Mouse (Mus musculus): ENCODE results near the gene Tmem131. TPM values are rescaled to one million over a fixed set of nuclear protein-coding genes. Genes with fewer than 3 reads are reported as not detected.
A peak's percentile ranks its signal among the peaks of the same experiment; 100 is the strongest.
"Not testable (repeated sequence)": the region's sequence is repeated elsewhere in the genome, so short reads cannot be mapped to it uniquely, and the experiment has no call there.

The Tmem131 gene
- polyA plus RNA-seq, 1 experiment from 2014 or later = 19.3 TPM

DNA sequence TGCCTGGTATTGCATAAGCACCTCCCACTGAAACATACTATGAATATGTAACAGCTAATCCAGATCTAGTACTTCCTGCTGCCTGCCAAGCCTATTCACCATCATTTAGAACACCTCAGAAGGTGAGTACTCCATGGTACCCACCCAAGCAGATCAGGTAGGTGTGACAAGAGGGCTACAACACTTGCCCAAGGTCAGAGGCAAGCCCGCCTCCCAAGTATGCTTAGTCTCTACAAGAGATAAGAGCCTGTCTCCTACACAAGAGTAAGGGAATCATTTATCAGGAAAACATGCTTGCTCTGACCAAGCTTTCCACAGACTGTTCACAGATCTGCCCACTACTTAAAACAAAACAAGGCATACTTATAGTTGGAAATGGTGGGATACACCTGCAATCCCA is 26.0 kb downstream of the Tmem131 start:
- Histone ChIP-seq H3K36me3 (ENCODE audit: control insufficient read depth, insufficient read depth, low read length) (no peaks in the 10 kb centered on the region), H3K4me3 (ENCODE audit: low read depth, low read length) (no peak overlapping the region), H3K4me2 (ENCODE audit: low read depth) (no peak overlapping the region), H3K27me3 (ENCODE audit: control insufficient read depth, insufficient read depth, low read length) (no peaks in the 10 kb centered on the region), H3K9me3 (ENCODE audit: control insufficient read depth, low read length) (no peaks in the 10 kb centered on the region), H3K27ac (ENCODE audit: low read depth, low read length) (no peak overlapping the region), H3K9ac (ENCODE audit: low read length) (no peak overlapping the region), H3K4me1 (ENCODE audit: control insufficient read depth, insufficient read depth, low read length) (no peaks in the 10 kb centered on the region; the same call in 1 of the 2 replicates)
- WGBS = 96% methylated on average over 1 of the region's 1 CpGs
- DNase-seq (ENCODE audit: low spot score) = no peak
- ATAC-seq (ENCODE audit: insufficient read depth, low FRiP score, low TSS enrichment) = no peak

DNA sequence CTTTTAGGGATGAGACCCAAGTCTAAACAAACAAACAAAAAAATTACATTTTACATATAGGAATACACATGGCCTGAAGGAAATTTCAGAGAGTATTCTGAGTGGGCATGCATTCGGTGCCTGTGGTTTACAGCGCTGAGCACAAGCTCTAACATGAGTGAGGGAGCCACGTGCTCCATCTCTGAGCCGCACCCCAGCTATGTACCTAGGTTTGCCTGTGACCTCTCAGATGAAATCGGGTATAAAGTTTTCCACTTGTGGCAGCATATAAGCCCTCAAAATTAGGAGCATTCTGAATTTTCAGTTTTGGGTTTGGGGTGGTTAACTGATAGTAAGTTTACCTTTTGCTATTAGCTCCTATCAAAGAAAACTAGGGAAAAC is 28.3 kb downstream of the Tmem131 start:
- H3K36me3 ChIP-seq (ENCODE audit: control insufficient read depth, insufficient read depth, low read length) = no peaks in the 10 kb centered on the region
- DNase-seq (ENCODE audit: low spot score) (no peak), ATAC-seq (ENCODE audit: insufficient read depth, low FRiP score, low TSS enrichment) (no peak)
- H3K27ac ChIP-seq (ENCODE audit: low read depth, low read length) = no peak overlapping the region
- no peaks in the 10 kb centered on the region for H3K27me3 ChIP-seq (ENCODE audit: control insufficient read depth, insufficient read depth, low read length)
- no peaks in the 10 kb centered on the region for H3K9me3 ChIP-seq (ENCODE audit: control insufficient read depth, low read length)
- H3K4me1 ChIP-seq (ENCODE audit: control insufficient read depth, insufficient read depth, low read length) = no peaks in the 10 kb centered on the region
- H3K4me2 ChIP-seq (ENCODE audit: low read depth) = no peak overlapping the region
- no peak overlapping the region for H3K9ac ChIP-seq (ENCODE audit: low read length)
- no peak overlapping the region for H3K4me3 ChIP-seq (ENCODE audit: low read depth, low read length)
- WGBS = 96% methylated on average over 5 of the region's 5 CpGs

DNA sequence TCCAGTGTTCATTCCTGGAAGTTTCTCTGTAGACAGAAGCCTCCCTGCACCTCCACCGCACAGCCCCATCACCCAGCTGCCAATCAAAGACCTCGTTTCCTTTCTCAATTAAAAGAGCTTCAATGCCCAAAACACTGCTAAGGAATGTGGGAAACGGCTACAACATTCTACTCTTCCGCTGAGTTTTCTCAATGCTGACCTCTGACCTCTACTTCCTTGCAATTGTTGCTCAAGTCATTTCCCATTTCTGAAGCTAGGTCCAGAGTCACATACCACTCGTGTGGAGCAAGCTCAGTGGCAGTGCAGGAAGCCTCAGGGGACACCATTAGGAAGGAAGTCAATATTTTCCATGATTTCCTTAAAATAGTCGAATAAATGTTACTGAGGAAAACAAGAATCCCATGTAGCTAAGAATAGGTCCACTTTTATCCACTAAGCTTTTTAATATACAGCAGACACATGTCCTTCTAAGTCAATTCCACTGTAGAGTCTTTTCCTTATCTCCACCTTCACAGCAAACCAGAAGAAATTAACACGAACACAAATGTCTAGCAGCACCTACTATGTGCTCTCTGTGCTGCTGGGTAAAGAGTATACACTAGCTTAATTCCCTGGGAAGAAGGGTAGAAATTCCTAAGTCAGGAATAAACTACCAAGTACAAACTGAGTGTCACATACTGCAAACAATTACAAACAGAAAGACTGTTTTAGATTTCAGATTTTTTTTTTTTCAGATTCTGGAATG is 28.8 kb downstream of the Tmem131 start:
- H3K4me3 ChIP-seq (ENCODE audit: low read depth, low read length) = no peak overlapping the region
- H3K9me3 ChIP-seq (ENCODE audit: control insufficient read depth, low read length) = no peaks in the 10 kb centered on the region
- no peaks in the 10 kb centered on the region for H3K4me1 ChIP-seq (ENCODE audit: control insufficient read depth, insufficient read depth, low read length)
- H3K4me2 ChIP-seq (ENCODE audit: low read depth) = no peak overlapping the region
- no peaks in the 10 kb centered on the region for H3K36me3 ChIP-seq (ENCODE audit: control insufficient read depth, insufficient read depth, low read length)
- H3K27me3 ChIP-seq (ENCODE audit: control insufficient read depth, insufficient read depth, low read length) = no peaks in the 10 kb centered on the region
- no peak overlapping the region for H3K9ac ChIP-seq (ENCODE audit: low read length)
- DNase-seq (ENCODE audit: low spot score) = peak; percentile 21
- 49% methylated on average over 7 of the region's 7 CpGs for WGBS
- no peak overlapping the region for H3K27ac ChIP-seq (ENCODE audit: low read depth, low read length)
- ATAC-seq (ENCODE audit: insufficient read depth, low FRiP score, low TSS enrichment) = no peak

DNA sequence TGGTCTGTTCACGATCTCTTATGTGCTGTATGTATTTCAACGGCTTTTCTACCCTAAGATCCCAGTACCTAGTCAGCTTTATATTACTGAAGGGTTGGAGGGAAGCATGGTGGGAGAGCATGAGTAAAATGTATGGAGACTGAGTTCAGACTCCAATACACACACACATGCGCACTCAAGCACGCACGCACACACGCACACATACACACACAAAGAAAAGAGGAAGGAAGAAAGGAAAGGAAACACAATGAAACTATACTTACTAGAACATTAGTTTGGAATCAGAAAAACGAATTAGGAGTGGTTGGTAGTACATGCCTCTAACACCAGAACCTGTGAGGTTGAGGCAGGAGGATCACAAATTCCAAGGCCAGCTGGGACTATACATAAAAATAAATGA is 29.7 kb downstream of the Tmem131 start:
- Histone ChIP-seq H3K9ac (ENCODE audit: low read length) (no peak overlapping the region), H3K27ac (ENCODE audit: low read depth, low read length) (no peak overlapping the region), H3K4me1 (ENCODE audit: control insufficient read depth, insufficient read depth, low read length) (no peaks in the 10 kb centered on the region), H3K4me3 (ENCODE audit: low read depth, low read length) (no peak overlapping the region), H3K9me3 (ENCODE audit: control insufficient read depth, low read length) (no peaks in the 10 kb centered on the region), H3K27me3 (ENCODE audit: control insufficient read depth, insufficient read depth, low read length) (no peaks in the 10 kb centered on the region), H3K36me3 (ENCODE audit: control insufficient read depth, insufficient read depth, low read length) (no peaks in the 10 kb centered on the region), H3K4me2 (ENCODE audit: low read depth) (no peak overlapping the region)
- DNase-seq (ENCODE audit: low spot score) (no peak), ATAC-seq (ENCODE audit: insufficient read depth, low FRiP score, low TSS enrichment) (no peak)
- 86% methylated on average over 7 of the region's 7 CpGs for WGBS

DNA sequence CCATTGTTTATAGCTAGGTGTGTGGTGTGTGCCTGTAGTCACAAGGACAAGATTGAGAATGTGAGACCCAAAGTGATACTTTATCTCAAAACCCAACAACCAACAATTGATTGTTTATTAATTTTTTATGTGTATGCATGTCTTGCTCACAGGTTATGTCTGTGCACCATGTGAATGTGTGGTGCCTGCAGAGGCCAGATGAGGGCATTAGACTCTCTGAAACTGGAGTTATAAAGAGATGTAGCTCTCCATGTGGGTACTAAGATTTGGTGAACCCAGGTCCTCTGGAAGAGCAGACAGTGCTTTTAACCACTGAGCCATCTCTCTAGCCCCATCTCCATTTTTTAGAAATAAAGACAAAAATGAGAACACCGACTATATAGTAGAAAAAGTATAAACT is 31.2 kb downstream of the Tmem131 start:
- Histone ChIP-seq H3K27ac (ENCODE audit: low read depth, low read length) (no peak overlapping the region), H3K27me3 (ENCODE audit: control insufficient read depth, insufficient read depth, low read length) (no peaks in the 10 kb centered on the region), H3K9ac (ENCODE audit: low read length) (no peak overlapping the region), H3K4me2 (ENCODE audit: low read depth) (no peak overlapping the region), H3K36me3 (ENCODE audit: control insufficient read depth, insufficient read depth, low read length) (no peaks in the 10 kb centered on the region), H3K4me1 (ENCODE audit: control insufficient read depth, insufficient read depth, low read length) (no peaks in the 10 kb centered on the region), H3K4me3 (ENCODE audit: low read depth, low read length) (no peak overlapping the region), H3K9me3 (ENCODE audit: control insufficient read depth, low read length) (no peaks in the 10 kb centered on the region)
- ATAC-seq (ENCODE audit: insufficient read depth, low FRiP score, low TSS enrichment) = no peak
- no peak for DNase-seq (ENCODE audit: low spot score)
- 94% methylated on average over 1 of the region's 1 CpGs for WGBS

DNA sequence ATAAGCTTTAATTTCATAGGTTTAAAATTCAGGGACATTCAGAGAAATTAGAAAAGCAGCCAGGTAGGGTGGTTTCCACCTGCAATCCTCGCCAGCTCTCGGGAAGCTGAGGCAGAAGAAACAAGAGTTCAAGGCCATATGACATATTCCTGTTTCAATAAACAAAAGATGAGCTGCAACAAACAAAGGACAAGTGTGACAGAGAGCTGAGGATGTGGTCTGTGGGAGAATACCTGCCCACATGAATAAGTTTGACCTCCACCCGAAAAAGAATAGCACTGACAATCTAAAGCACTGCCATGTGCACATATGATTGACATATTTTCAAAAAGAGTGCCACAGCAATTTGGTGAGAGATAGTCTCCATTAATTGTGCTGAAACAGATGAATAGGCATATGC is 31.9 kb downstream of the Tmem131 start:
- DNase-seq (ENCODE audit: low spot score) = no peak
- Histone ChIP-seq H3K9me3 (ENCODE audit: control insufficient read depth, low read length) (no peaks in the 10 kb centered on the region), H3K4me3 (ENCODE audit: low read depth, low read length) (no peak overlapping the region), H3K4me2 (ENCODE audit: low read depth) (no peak overlapping the region), H3K27ac (ENCODE audit: low read depth, low read length) (no peak overlapping the region), H3K27me3 (ENCODE audit: control insufficient read depth, insufficient read depth, low read length) (no peaks in the 10 kb centered on the region), H3K4me1 (ENCODE audit: control insufficient read depth, insufficient read depth, low read length) (no peaks in the 10 kb centered on the region), H3K36me3 (ENCODE audit: control insufficient read depth, insufficient read depth, low read length) (no peaks in the 10 kb centered on the region), H3K9ac (ENCODE audit: low read length) (no peak overlapping the region)
- 95% methylated on average over 3 of the region's 3 CpGs for WGBS
- no peak for ATAC-seq (ENCODE audit: insufficient read depth, low FRiP score, low TSS enrichment)

DNA sequence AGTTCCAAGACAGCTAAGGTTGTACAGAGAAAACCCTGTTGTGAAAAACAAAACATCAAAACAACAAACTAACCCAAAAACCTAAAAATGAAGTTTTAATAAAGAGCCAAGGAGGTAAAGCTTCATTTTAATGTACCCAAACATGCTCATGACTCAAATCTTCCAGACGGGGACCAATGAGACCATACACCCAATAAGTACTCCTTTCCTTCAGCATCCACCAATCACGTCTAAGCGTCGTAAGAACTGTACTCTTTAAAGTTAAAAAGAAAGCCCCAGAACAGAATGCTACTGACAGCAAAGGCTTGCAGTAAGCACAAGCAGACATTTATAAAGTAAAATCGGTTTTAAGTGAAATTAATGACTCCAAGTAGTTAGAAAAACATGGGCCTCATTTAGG is 33.1 kb downstream of the Tmem131 start:
- ATAC-seq (ENCODE audit: insufficient read depth, low FRiP score, low TSS enrichment) (no peak), DNase-seq (ENCODE audit: low spot score) (no peak)
- Histone ChIP-seq H3K36me3 (ENCODE audit: control insufficient read depth, insufficient read depth, low read length) (no peaks in the 10 kb centered on the region), H3K4me1 (ENCODE audit: control insufficient read depth, insufficient read depth, low read length) (no peaks in the 10 kb centered on the region), H3K9ac (ENCODE audit: low read length) (no peak overlapping the region), H3K4me3 (ENCODE audit: low read depth, low read length) (no peak overlapping the region), H3K27me3 (ENCODE audit: control insufficient read depth, insufficient read depth, low read length) (no peaks in the 10 kb centered on the region), H3K27ac (ENCODE audit: low read depth, low read length) (no peak overlapping the region), H3K9me3 (ENCODE audit: control insufficient read depth, low read length) (no peaks in the 10 kb centered on the region), H3K4me2 (ENCODE audit: low read depth) (no peak overlapping the region)
- 91% methylated on average over 5 of the region's 5 CpGs for WGBS

DNA sequence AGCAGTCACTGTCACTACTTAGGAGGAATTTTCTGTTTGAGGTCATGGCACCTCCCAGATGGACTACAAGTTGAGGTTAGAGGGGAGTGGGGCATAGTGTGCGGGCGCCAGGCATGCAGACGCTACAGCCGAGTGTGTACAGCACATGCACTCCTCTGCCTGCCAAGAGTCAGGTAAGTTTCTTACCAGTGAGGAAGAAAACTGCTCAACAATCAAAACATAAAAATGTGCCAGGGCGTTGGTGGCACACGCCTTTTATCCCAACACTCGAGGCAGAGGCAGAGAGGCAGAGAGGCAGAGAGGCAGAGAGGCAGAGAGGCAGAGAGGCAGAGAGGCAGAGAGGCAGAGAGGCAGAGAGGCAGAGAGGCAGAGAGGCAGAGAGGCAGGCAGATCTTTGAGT is 33.5 kb downstream of the Tmem131 start:
- not testable (repeated sequence) for H3K27me3 ChIP-seq (ENCODE audit: control insufficient read depth, insufficient read depth, low read length); H3K4me2 ChIP-seq (ENCODE audit: low read depth); H3K27ac ChIP-seq (ENCODE audit: low read depth, low read length); H3K9ac ChIP-seq (ENCODE audit: low read length); DNase-seq (ENCODE audit: low spot score); H3K4me3 ChIP-seq (ENCODE audit: low read depth, low read length); ATAC-seq (ENCODE audit: insufficient read depth, low FRiP score, low TSS enrichment); H3K4me1 ChIP-seq (ENCODE audit: control insufficient read depth, insufficient read depth, low read length); H3K36me3 ChIP-seq (ENCODE audit: control insufficient read depth, insufficient read depth, low read length); H3K9me3 ChIP-seq (ENCODE audit: control insufficient read depth, low read length)
- 93% methylated on average over 7 of the region's 7 CpGs for WGBS

DNA sequence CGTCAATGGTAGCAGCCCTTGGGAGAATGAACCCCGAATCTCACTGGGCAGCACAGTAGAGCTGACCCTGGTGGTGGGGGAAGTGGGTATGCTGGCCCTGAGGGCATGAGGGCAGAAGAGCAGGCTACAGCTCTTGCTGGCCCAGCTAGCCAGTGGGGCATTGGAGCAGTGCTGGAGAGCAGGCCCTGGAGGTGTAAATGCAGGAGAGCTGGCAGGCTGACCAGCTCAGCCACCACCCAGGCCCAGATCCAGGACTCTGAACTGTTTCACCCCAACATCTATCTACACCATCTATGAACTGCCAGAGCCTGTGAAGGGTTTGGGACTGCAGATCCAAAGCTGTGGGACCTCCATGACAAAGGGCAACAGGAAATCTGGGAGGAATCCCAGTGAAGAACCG is 38.2 kb downstream of the Tmem131 start:
- no peak for DNase-seq (ENCODE audit: low spot score)
- Histone ChIP-seq H3K9me3 (ENCODE audit: control insufficient read depth, low read length) (no peaks in the 10 kb centered on the region), H3K4me1 (ENCODE audit: control insufficient read depth, insufficient read depth, low read length) (no peaks in the 10 kb centered on the region), H3K27me3 (ENCODE audit: control insufficient read depth, insufficient read depth, low read length) (no peaks in the 10 kb centered on the region), H3K36me3 (ENCODE audit: control insufficient read depth, insufficient read depth, low read length) (no peaks in the 10 kb centered on the region), H3K4me2 (ENCODE audit: low read depth) (no peak overlapping the region), H3K27ac (ENCODE audit: low read depth, low read length) (no peak overlapping the region), H3K4me3 (ENCODE audit: low read depth, low read length) (no peak overlapping the region), H3K9ac (ENCODE audit: low read length) (no peak overlapping the region)
- WGBS = 93% methylated on average over 3 of the region's 3 CpGs
- ATAC-seq (ENCODE audit: insufficient read depth, low FRiP score, low TSS enrichment) = no peak

Data from neural tube, embryonic 11.5 days (tissue).